Mouse (Mus musculus): ENCODE data around the gene Mug2.
"Not testable (repeated sequence)": the region's sequence is repeated elsewhere in the genome, so short reads cannot be mapped to it uniquely, and the experiment has no call there.

DNA sequence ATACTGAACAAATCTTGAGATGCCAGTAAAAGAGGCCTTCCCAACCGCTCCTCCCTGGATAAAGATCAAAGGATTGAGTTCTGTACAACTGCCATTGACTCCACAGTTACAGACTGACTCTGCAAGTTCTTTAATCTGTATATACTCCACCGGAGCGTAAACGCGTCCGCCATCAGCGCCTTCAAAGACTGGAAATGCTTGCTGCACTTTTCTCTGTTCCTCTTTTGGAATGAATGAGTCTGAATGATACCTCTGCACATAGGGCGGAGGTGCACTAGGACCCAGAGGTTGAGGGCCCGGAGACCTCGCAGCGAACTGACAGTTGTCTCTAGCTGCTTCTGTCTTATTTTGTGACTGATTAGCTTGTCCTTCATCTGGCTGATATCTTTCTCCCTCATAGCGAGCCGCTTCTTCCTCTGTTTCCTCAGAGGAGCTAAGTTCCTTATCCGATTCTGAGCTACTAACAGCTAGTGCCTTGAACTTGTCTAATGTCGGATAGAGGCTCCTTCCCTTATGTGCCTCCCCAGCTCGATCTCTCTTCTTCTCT, 48.7 kb upstream of the Mug2 start:
- TF ChIP-seq MAFK (IDR thresholded peaks at IDR 0.05; ENCODE audit: insufficient read depth, low read depth, low read length); ZC3H11A (IDR thresholded peaks at IDR 0.05; ENCODE audit: borderline replicate concordance, low read depth, low read length); CHD2 (IDR thresholded peaks at IDR 0.05; ENCODE audit: low read depth, low read length); ZNF384 (IDR thresholded peaks at IDR 0.05; ENCODE audit: low read depth, low read length): not testable (repeated sequence)
